Mouse (Mus musculus): ENCODE data around the gene Pcmt1.

DNA sequence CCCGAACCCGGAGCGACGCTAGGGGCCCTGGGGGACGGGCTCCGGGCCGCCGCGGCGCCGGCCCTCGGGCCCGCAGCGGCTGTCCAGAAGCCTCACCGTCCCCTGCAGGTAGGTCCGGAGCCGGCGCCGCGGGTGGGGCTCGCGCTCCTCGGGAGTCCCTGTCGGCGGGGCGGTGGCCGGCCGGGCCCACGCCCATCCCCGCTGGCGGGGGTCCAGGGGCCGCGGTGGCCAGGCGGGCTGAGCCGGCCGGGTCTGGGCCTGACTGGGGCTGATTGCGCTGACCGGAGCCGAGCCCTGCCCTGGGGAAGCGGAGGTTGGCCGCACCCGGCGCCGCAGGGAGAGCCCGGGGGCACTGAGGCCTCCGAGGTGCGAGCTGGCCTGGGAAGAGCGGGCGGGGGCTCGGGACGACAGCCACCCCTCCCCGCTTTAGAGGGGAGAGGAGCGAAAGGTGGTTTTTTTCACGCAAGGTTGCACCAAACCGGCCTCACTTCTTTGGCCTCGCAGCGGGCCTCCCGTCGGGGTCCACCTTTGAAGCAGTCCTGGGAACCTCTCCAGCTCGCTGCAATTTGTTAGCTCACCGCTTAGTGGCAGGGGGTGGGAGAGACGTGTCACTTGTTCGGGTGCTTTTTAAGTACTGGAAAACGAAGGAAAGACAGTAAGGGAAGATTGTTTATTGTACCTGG, 548 bp upstream of the Pcmt1 start:
- TF ChIP-seq POLR2A (IDR thresholded peaks at IDR 0.05; ENCODE audit: low read depth, low read length): no peak
- TF ChIP-seq CTCF (IDR thresholded peaks at IDR 0.05; ENCODE audit: extremely low read depth, insufficient read depth, insufficient read length, insufficient replicate concordance): no peak
